Mouse (Mus musculus): ENCODE measurements around the gene Phyhipl. TPM values are rescaled to one million over a fixed set of nuclear protein-coding genes. Genes with fewer than 3 reads are reported as not detected.

The Phyhipl gene
- polyA plus RNA-seq (2015; fragmentation: Nextera tagmentation; extraction: Ambion mirVana) = 0.41 and 0.53 TPM in 2 replicates

DNA sequence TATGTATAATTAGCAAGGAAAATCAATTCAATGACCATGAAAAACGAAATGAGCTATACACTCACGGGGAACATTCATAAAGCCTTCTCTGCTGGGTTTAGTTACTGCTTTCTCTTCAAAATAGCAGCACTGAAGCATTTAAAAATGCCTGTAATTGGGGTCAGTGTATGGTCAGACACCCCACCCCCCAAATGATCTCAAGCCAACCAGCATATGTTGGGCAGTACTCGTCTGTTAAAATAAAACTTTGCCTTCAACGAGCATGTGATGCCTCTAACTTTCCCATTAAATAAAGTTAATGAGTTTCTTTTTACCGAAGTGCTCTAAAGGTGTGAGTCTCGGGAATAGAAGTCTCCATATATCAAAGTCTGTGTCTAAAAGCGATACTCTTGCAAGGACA is at the start of gene Phyhipl:
Phyhipl (minus strand) TSS at position 138 of the 400 bp plus-strand sequence.

Other genes starting within 250 kb of the Phyhipl start
- gene Fam13c, start 215.5 kb downstream of the Phyhipl start, polyA plus RNA-seq (2015; fragmentation: Nextera tagmentation; extraction: Ambion mirVana) = 6.8 and 7.1 TPM in 2 replicates